Mouse (Mus musculus) ES-E14 (cell line): ENCODE data around the gene Tjap1. TPM values are rescaled to one million over a fixed set of nuclear protein-coding genes. Genes with fewer than 3 reads are reported as not detected.

ENCODE experiments used
- DNase-seq: peaks from one replicate; pipeline ENCODE4 v3.0.0-alpha.2; 2013; ENCODE audit warnings: low read depth, low spot score
- H3K27ac ChIP-seq: 2 replicates; pipeline ENCODE4 v1.5.1; 2012; ENCODE audit warnings: low read depth, mild to moderate bottlenecking, low read length, moderate library complexity, mixed read lengths; ENCODE audit not compliant: poor library complexity, insufficient read depth, severe bottlenecking
- H3K36me3 ChIP-seq: 2 replicates; pipeline ENCODE4 v1.6.1; 2012; ENCODE audit warnings: mild to moderate bottlenecking, low read length, moderate library complexity, mixed read lengths; ENCODE audit not compliant: control insufficient read depth, poor library complexity, insufficient read depth, severe bottlenecking
- H3K4me1 ChIP-seq, 2 experiments: fragments of 150-350 bp in 1 of 2; sonication (generic) in 1 of 2; 2 replicates each; pipeline ENCODE4 v1.6.1; 2012; ENCODE audit warnings: low read length in 2 of 2, mild to moderate bottlenecking in 1 of 2, mixed read lengths in 1 of 2; ENCODE audit not compliant: control insufficient read depth in 2 of 2, insufficient read depth in 2 of 2, poor library complexity in 1 of 2
- H3K4me3 ChIP-seq, 2 experiments: fragments of 150-350 bp in 1 of 2; sonication (generic) in 1 of 2; 2 replicates each; pipeline ENCODE4 v1.5.1; 2012; ENCODE audit warnings: low read length in 2 of 2, low read depth in 1 of 2, mild to moderate bottlenecking in 1 of 2, mixed read lengths in 1 of 2; ENCODE audit not compliant: insufficient read depth in 1 of 2, poor library complexity in 1 of 2, severe bottlenecking in 1 of 2
- H3K9ac ChIP-seq: 2 replicates; pipeline ENCODE4 v1.6.1; 2012; ENCODE audit warnings: low read depth, mild to moderate bottlenecking, low read length, mixed read lengths; ENCODE audit not compliant: poor library complexity, insufficient read depth, severe bottlenecking
- H3K9me3 ChIP-seq: fragments of 150-350 bp; sonication (generic); 2 replicates; pipeline ENCODE4 v1.6.1; 2012; ENCODE audit warnings: low read depth, mild to moderate bottlenecking, low read length; ENCODE audit not compliant: control insufficient read depth, insufficient read depth
- CHD2 ChIP-seq: IDR thresholded peaks from 2 replicates; pipeline ENCODE4 v1.6.1; 2014; ENCODE audit warnings: mild to moderate bottlenecking, low read depth, low read length, inconsistent platforms
- HCFC1 ChIP-seq: IDR thresholded peaks from 2 replicates; pipeline ENCODE4 v1.6.1; 2012; ENCODE audit warnings: low read length, inconsistent platforms, borderline replicate concordance; ENCODE audit not compliant: insufficient read depth
- MAFK ChIP-seq: IDR thresholded peaks from 2 replicates; pipeline ENCODE4 v1.6.1; 2014; ENCODE audit warnings: mild to moderate bottlenecking, low read depth, low read length, inconsistent platforms; ENCODE audit not compliant: insufficient read depth
- ZC3H11A ChIP-seq: IDR thresholded peaks from 2 replicates; pipeline ENCODE4 v1.6.1; 2012; ENCODE audit warnings: low read depth, mild to moderate bottlenecking, inconsistent platforms, low read length, borderline replicate concordance
- ZNF384 ChIP-seq: IDR thresholded peaks from 2 replicates; pipeline ENCODE4 v1.6.1; 2012; ENCODE audit warnings: low read depth, low read length, inconsistent platforms
- in situ Hi-C, 2 experiments: fragments of 600-800 bp; cut with MboI; formaldehyde crosslinking; loops; one replicate each; pipeline ENCODE4 v1.15.1; 2025; ENCODE audit warnings: low sequenced_read_pairs in 2 of 2, inconsistent platforms in 1 of 2; ENCODE audit not compliant: unreplicated experiment in 2 of 2
- total RNA-seq: library from RNA; depleted of rRNA; stranded (reverse); fragments of 300-350 nt; gene quantifications from 2 replicates; pipeline ENCODE4 v1.2.3, GENCODE M21; 2012

Tjap1 gene
- total RNA-seq, 1 experiment: 27.7 TPM

DNA sequence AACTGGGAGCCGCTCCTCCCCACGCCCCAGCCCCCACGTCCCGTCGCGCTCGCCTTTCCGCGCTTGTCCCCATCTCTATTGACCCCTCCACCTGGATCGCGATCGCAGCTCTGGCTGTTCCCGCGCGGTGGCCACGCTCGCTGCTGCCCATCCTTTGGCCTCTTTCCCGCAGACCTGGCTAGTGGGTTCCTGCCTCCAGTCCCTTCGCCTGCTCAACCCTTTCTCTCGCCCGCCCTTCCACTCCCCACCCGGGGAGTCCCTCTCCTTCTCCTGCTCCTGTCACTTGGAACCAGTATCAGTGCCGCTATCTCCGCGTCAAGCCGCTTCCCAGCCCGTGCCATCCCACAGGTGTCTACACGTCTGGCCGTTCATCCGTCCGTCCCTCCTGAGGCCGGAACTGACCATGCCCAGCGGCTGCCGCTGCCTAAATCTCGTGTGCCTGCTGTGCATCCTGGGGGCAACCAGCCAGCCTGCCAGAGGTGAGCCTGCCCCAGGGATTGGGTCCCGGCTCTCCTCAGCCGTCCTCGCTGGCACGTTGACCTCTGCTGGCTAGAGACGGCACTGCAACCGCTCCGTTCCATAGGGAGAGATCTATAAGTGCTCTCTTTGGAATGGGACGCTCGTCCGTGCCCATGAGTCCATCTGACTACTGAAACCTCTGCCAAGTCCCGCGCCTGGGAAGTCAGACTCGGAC lies 15.5 kb upstream of the Tjap1 start:
- H3K4me1 ChIP-seq: no peaks in the 10 kb centered on the region
- H3K36me3 ChIP-seq: no peaks in the 10 kb centered on the region
- peak; percentile 75 for DNase-seq
- no peak for TF ChIP-seq ZNF384
- no peak for TF ChIP-seq HCFC1
- TF ChIP-seq CHD2: no peak
- no peak for TF ChIP-seq ZC3H11A
- no peak for TF ChIP-seq MAFK
- H3K9ac ChIP-seq: peak overlapping the region; percentile 12; the same call in 1 of the 2 replicates
- H3K27ac ChIP-seq: no peak overlapping the region
- no peaks in the 10 kb centered on the region for H3K9me3 ChIP-seq
- H3K4me3 ChIP-seq: peak overlapping the region; percentile 57 to 70
- in situ Hi-C loops: no loop called here

DNA sequence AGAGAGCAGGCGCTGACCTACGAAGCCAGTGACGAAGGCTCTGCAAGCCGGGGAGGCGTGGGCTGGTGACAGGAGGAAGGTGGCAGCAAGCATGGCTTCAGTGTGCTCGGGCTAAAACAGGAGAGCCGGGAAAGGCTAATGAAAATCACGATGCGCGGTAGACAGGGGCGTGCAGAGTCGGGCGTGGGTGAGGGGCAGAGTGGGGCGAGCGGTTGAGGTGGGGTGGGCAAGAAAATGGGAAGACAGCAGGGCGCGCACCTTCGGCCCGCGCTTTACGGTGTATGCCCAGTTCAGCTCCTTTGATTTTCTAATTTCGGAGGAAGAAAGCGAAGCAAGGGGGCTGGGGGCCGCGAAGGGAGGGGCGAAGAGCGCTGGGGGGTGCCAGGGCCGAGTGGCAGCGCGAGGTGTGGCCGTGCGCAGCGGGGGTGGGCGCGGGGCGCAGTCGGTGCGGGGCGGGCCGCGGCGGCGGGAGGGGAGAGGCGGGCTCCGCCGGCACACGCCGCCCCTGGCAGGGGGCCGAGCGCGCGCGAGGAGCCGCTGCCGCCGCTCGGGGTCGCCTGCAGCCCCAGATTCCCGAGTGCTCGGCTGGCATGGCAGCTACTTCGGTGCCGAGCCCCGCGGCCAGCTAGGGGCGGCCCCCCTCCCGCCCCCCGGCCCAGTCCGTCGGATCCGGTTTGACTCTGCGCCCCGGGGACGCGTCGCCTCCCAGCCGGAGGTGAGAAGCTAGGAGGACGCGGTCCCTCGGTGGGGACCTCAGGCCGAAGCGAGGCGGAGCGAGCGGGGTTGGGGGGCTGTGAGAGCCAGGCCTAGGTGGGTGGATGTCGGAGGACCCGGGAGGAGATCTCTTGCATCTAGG lies 14.8 kb upstream of the Tjap1 start, which contains the start of gene Dlk2:
Gene Dlk2, plus strand, starts transcription at position 58 of the 856 bp plus-strand sequence.
- no peak for DNase-seq
- peak within 1 kb of the TSS; percentile 57 to 70 for H3K4me3 ChIP-seq
- H3K4me1 ChIP-seq: no peaks in the 10 kb centered on the region
- peak within 1 kb of the TSS; percentile 12 for H3K9ac ChIP-seq
- H3K27ac ChIP-seq: no peak within 1 kb of the TSS
- no peaks in the 10 kb centered on the region for H3K36me3 ChIP-seq
- no peak for TF ChIP-seq CHD2
- TF ChIP-seq ZNF384: no peak
- TF ChIP-seq ZC3H11A: no peak
- TF ChIP-seq HCFC1: no peak
- TF ChIP-seq MAFK: no peak
- in situ Hi-C loops: no loop called here
- no peaks in the 10 kb centered on the region for H3K9me3 ChIP-seq

- no peak overlapping the region for H3K27ac ChIP-seq
- no peak for TF ChIP-seq MAFK
- peak overlapping the region in 1 of 2 experiments; percentile 45; a peak in 1 of 4 replicates for H3K4me3 ChIP-seq
- no peak overlapping the region for H3K9ac ChIP-seq
- H3K9me3 ChIP-seq: no peaks in the 10 kb centered on the region
- H3K36me3 ChIP-seq: no peaks in the 10 kb centered on the region
- no peaks in the 10 kb centered on the region for H3K4me1 ChIP-seq
- in situ Hi-C loops: no loop called here
- no peak for DNase-seq
Observed at GRCm38 (mm10) chr17:46297028-46297363, 14.2 kb upstream of the Tjap1 start.

DNA sequence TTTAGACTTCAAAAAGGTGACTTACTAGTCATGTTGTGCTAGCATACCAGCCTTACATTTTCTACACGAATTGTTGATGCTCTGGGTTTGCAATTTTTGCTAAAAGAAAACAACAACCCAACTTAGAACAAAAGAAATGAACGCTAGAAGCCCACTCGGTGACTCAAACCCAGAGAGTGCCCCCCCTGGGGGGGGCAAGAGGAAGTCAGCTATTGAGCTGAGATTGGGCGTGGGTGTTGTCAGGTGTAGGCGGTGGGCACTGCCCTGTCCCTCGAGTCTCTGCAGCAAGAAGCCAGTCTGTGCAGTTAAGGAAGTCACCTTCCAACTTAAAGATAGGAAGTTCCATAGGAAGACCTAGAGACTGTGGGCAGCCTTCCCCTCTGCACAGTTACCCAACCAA lies 13.8 kb upstream of the Tjap1 start:
- in situ Hi-C loops: no loop called here
- Histone ChIP-seq H3K4me3 (no peak overlapping the region), H3K4me1 (no peaks in the 10 kb centered on the region), H3K27ac (no peak overlapping the region), H3K9me3 (no peaks in the 10 kb centered on the region), H3K36me3 (no peaks in the 10 kb centered on the region), H3K9ac (no peak overlapping the region)
- TF ChIP-seq ZNF384: no peak
- TF ChIP-seq ZC3H11A: no peak
- DNase-seq: no peak
